18 mouse cellular contexts compared by ENCODE assay signal in the genomic region with DNA sequence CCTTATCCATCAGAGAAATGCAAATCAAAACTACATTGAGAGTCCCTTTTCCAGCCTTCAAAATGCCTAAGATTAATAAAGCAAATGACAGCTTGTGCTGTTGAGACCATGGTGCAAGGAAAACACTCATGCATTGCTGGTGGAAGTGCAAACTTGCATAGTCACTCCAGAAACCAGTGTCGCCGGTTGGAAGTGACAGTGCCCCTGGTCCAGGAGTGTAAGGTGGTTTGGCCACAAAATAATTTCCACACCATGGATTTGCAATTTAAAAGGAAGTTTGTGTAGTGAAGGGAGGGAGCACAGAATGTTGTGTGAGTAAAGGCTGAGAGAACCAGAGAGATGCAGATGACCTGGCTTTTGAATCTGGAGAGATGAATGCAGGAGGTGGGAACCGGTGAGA. TPM values are rescaled to one million over a fixed set of nuclear protein-coding genes. Genes with fewer than 3 reads are reported as not detected.
DNase-seq lines count a peak whose midpoint lies in the region; ATAC-seq lines count a peak whose summit lies in the region.
"Had no signal": no experiment of that assay in that cellular context is flagged by ENCODE, and none has a peak within 500 bp of the region (broad histone marks: within the 10 kb centered on the region; RNA-seq: fewer than 3 reads in every experiment).

No protein-coding gene starts in this region.

- peak; percentile 55 for ATAC-seq in granulocyte monocyte progenitor cell, adult 5-6 weeks (replicated peaks; ENCODE audit: poor library complexity, severe bottlenecking)
- ATAC-seq in megakaryocyte, adult 5-6 weeks (ENCODE audit: poor library complexity, severe bottlenecking), result peak; percentile 84
- no peak for ATAC-seq in megakaryocyte-erythroid progenitor cell, adult 5-6 weeks (replicated peaks; ENCODE audit: low FRiP score, low TSS enrichment, poor library complexity, severe bottlenecking)
- ATAC-seq: forebrain, embryonic 13.5 days; forebrain, embryonic 15.5 days; forebrain, postnatal 0 days had no signal

- DNase-seq in 416B (ENCODE audit: low read depth), result peak; percentile 4
- no peak for DNase-seq in layer of hippocampus, postnatal 25 days (ENCODE audit: extremely low spot score in 1 of 2, low spot score in 1 of 2)
- no peak for DNase-seq in ovary, postnatal 14 days (ENCODE audit: low spot score)
- DNase-seq: adrenal gland, adult 2 months; adrenal gland, postnatal 10 days; adrenal gland, postnatal 25 days; cerebellum, adult 11 months; cerebellum, adult 18-20 months; cerebellum, adult 8-10 months; cerebellum, adult 9-11 months; cerebellum, postnatal 14 days; cerebellum, postnatal 36 days; forebrain, postnatal 0 days had no signal

RNA-seq across cellular contexts. Expression of gene Mad2l1, which starts 52.4 kb away (rescaled TPM):
- 89.6 and 131 TPM in 2 replicates for total RNA-seq in granulocyte monocyte progenitor cell, adult 5-6 weeks (2014; fragmentation: Nextera tagmentation)
- 142 and 148 TPM in 2 replicates for total RNA-seq in granulocyte monocyte progenitor cell, adult 5-6 weeks (2017)
- 156 and 172 TPM in 2 replicates for total RNA-seq in megakaryocyte, adult 5-6 weeks (2015)
- total RNA-seq in megakaryocyte, adult 5-6 weeks (2017), result 112 and 113 TPM in 2 replicates
- total RNA-seq in layer of hippocampus, postnatal 25 days (2021), result 1 to 10 TPM; 5.7 to 5.9 TPM
- total RNA-seq in megakaryocyte-erythroid progenitor cell, adult 5-6 weeks (2014; fragmentation: Nextera tagmentation), result 92.8 and 111 TPM in 2 replicates
- 104 and 127 TPM in 2 replicates for total RNA-seq in megakaryocyte-erythroid progenitor cell, adult 5-6 weeks (2017)

Comparison
In these comparisons a context has a peak if more than half of its experiments do, and no peak if none do; other contexts are left out.
1. RNA of gene Mad2l1, which starts 52.4 kb away (total RNA-seq): 112 to 172 TPM in megakaryocyte, adult 5-6 weeks, 89.6 to 148 TPM in granulocyte monocyte progenitor cell, adult 5-6 weeks and 92.8 to 127 TPM in megakaryocyte-erythroid progenitor cell, adult 5-6 weeks; 5.7 to 5.9 TPM in layer of hippocampus, postnatal 25 days; every median in the first group is over 10 times any median in the second.